Mouse (Mus musculus) forebrain, postnatal 0 days (tissue): ENCODE data around the gene Zbtb11. TPM values are rescaled to one million over a fixed set of nuclear protein-coding genes. Genes with fewer than 3 reads are reported as not detected.

ENCODE experiments used
- ATAC-seq: fragments of 200-750 bp; cut with Nextera tagmentation; 2 replicates; pipeline ENCODE4 v1.8.0; 2017; ENCODE audit warnings: mild to moderate bottlenecking, moderate library complexity
- DNase-seq: peaks from one replicate; pipeline ENCODE4 v3.0.0-alpha.2; 2015
- H3K27ac ChIP-seq: fragments of 300-500 bp; sonication (generic); 2 replicates; pipeline ENCODE4 v1.5.1; 2014; ENCODE audit warnings: low read depth, mild to moderate bottlenecking, antibody characterized with exemption, low read length, moderate library complexity, mixed read lengths
- H3K27me3 ChIP-seq: fragments of 300-500 bp; sonication (generic); 2 replicates; pipeline ENCODE4 v1.6.1; 2014; ENCODE audit warnings: mild to moderate bottlenecking, low read length, mixed read lengths; ENCODE audit not compliant: insufficient read depth
- H3K36me3 ChIP-seq: fragments of 300-500 bp; sonication (generic); 2 replicates; pipeline ENCODE4 v1.6.1; 2014; ENCODE audit warnings: mild to moderate bottlenecking, moderate library complexity; ENCODE audit not compliant: insufficient read depth
- H3K4me1 ChIP-seq: fragments of 300-500 bp; sonication (generic); 2 replicates; pipeline ENCODE4 v1.6.1; 2014; ENCODE audit warnings: antibody characterized with exemption; ENCODE audit not compliant: insufficient read depth
- H3K4me2 ChIP-seq: fragments of 300-500 bp; sonication (generic); 2 replicates; pipeline ENCODE4 v1.6.1; 2014; ENCODE audit warnings: low read depth, mild to moderate bottlenecking, moderate library complexity
- H3K4me3 ChIP-seq: fragments of 300-500 bp; sonication (generic); 2 replicates; pipeline ENCODE4 v1.5.1; 2014; ENCODE audit warnings: low read depth, low read length, mixed read lengths
- H3K9ac ChIP-seq: fragments of 300-500 bp; sonication (generic); 2 replicates; pipeline ENCODE4 v1.6.1; 2014; ENCODE audit warnings: mild to moderate bottlenecking
- H3K9me3 ChIP-seq: fragments of 300-500 bp; sonication (generic); 2 replicates; pipeline ENCODE4 v1.6.1; 2016; ENCODE audit warnings: low read length
- CTCF ChIP-seq: sonication (generic); IDR thresholded peaks from 2 replicates; pipeline ENCODE4 v1.5.1; 2016; ENCODE audit warnings: antibody characterized with exemption, control low read depth, low read depth
- WGBS: fragments of 180-500 bp; shearing (Covaris S2); extraction: QIAGEN DNeasy Blood & Tissue Kit; methylation state at CpG from one replicate; pipeline ENCODE4 v1.1.7; 2014; 5-methylcytosine and 5-hydroxymethylcytosine counted together
- polyA plus RNA-seq: library from polyadenylated mRNA; unstranded; fragments of >200 nt; fragmentation: Nextera tagmentation; extraction: Ambion mirVana; gene quantifications from 2 replicates; pipeline ENCODE4 v1.2.1, GENCODE M21; 2015
- total RNA-seq: library from RNA; depleted of rRNA; stranded (reverse); fragments of >200 nt; gene quantifications from 2 replicates; pipeline ENCODE4 v1.2.3, GENCODE M21; 2014

Zbtb11 gene
- total and polyA plus RNA-seq, 2 experiments from 2014 or later = 15.6 to 23.7 TPM

DNA sequence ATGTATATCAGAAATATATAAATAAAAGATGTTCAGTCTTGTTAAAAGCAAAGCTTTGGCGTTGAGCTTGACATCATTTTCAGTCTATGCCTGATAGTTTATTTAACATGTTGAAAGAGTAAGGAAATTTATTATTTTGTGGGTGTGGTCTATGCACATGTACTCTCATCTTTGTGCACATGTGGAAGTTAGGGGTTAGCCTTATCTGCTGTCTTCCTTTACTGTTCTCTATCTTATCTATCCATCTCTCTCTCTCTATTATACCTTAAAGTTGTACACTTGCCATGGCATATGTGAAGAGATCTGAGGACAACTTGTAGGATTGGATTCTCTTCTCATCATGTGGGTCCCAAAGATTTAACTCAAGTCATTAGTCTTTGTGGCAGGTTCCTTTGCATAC lies 35.2 kb downstream of the Zbtb11 start:
- ATAC-seq (no peak), DNase-seq (no peak)
- Histone ChIP-seq H3K4me3 (no peak overlapping the region), H3K4me1 (no peaks in the 10 kb centered on the region), H3K36me3 (peaks cover 25% of the 10 kb centered on the region), H3K9me3 (no peaks in the 10 kb centered on the region), H3K9ac (no peak overlapping the region), H3K27me3 (no peaks in the 10 kb centered on the region), H3K4me2 (no peak overlapping the region), H3K27ac (no peak overlapping the region)
- TF ChIP-seq CTCF = no peak
- WGBS = 97% methylated on average over 1 of the region's 1 CpGs

DNA sequence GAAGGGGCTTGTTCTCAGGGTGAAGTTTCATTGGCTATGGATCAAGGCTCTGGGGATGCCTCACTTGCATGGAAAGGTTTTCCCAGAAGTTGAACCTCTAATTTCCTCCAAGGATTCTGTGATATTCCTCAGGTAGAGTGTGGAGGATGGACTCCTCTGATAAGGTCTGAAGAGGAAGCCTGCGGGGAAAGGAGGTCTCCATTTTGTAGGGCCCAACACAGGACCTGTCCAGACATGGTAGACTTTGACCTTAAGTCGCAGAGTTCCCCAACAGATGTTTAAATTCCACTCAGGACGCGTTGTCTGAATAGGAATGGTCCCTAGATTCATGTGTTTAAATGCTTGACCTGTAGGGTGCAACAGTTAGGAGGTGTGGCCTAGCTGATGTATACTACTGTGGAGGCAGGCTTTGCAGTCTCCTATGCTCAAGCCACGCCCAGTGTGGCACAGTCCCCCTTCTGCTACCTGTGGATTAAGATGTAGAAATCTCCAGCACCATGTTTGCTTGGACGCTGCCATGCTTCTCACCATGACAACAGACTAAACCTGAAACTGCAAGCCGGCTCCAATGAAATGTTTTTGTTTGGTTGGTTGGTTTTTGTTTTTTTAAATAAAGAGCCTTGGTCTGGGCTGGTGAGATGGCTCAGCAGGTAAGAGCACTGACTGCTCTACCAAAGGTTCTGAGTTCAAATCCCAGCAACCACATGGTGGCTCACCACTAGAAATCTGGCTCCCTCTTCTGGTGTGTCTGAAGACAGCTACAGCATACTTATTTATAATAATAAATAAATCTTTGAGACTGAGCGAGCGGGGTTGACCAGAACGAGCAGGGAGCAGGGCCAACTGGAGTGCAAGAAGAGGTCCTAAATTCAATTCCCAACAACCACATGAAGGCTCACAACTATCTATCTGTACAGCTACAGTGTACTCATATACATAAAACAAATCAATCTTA lies 39.4 kb downstream of the Zbtb11 start:
- DNase-seq (no peak), ATAC-seq (peak; percentile 34; the same call in 1 of the 2 replicates)
- no peak overlapping the region for H3K9ac ChIP-seq
- H3K27me3 ChIP-seq = no peaks in the 10 kb centered on the region
- no peak overlapping the region for H3K4me3 ChIP-seq
- H3K9me3 ChIP-seq = no peaks in the 10 kb centered on the region
- peaks cover 21% of the 10 kb centered on the region for H3K36me3 ChIP-seq
- no peak for TF ChIP-seq CTCF
- H3K4me1 ChIP-seq = no peaks in the 10 kb centered on the region
- WGBS = 92% methylated on average over 10 of the region's 10 CpGs
- no peak overlapping the region for H3K4me2 ChIP-seq
- no peak overlapping the region for H3K27ac ChIP-seq

GRCm38 (mm10) chr16:56014076-56014475 lies 40.4 kb downstream of the Zbtb11 start:
- Histone ChIP-seq H3K4me1 (no peaks in the 10 kb centered on the region), H3K27me3 (no peaks in the 10 kb centered on the region), H3K27ac (no peak overlapping the region), H3K9ac (no peak overlapping the region), H3K36me3 (peaks cover 31% of the 10 kb centered on the region), H3K4me2 (no peak overlapping the region), H3K9me3 (no peaks in the 10 kb centered on the region), H3K4me3 (no peak overlapping the region)
- 90% methylated on average over 7 of the region's 7 CpGs for WGBS
- no peak for DNase-seq
- 0 out of 2 replicates have a peak, but pooled peaks have one; percentile 16 for ATAC-seq
- no peak for TF ChIP-seq CTCF

- ATAC-seq (no peak), DNase-seq (no peak)
- 97% methylated on average over 7 of the region's 7 CpGs for WGBS
- H3K27me3 ChIP-seq = no peaks in the 10 kb centered on the region
- TF ChIP-seq CTCF = no peak
- H3K4me2 ChIP-seq = no peak overlapping the region
- H3K9ac ChIP-seq = no peak overlapping the region
- no peaks in the 10 kb centered on the region for H3K4me1 ChIP-seq
- no peak overlapping the region for H3K4me3 ChIP-seq
- no peaks in the 10 kb centered on the region for H3K9me3 ChIP-seq
- peaks cover 42% of the 10 kb centered on the region for H3K36me3 ChIP-seq
- no peak overlapping the region for H3K27ac ChIP-seq
These were observed 46.0 kb downstream of the Zbtb11 start for GRCm38 (mm10) chr16:56019660-56020059.

DNA sequence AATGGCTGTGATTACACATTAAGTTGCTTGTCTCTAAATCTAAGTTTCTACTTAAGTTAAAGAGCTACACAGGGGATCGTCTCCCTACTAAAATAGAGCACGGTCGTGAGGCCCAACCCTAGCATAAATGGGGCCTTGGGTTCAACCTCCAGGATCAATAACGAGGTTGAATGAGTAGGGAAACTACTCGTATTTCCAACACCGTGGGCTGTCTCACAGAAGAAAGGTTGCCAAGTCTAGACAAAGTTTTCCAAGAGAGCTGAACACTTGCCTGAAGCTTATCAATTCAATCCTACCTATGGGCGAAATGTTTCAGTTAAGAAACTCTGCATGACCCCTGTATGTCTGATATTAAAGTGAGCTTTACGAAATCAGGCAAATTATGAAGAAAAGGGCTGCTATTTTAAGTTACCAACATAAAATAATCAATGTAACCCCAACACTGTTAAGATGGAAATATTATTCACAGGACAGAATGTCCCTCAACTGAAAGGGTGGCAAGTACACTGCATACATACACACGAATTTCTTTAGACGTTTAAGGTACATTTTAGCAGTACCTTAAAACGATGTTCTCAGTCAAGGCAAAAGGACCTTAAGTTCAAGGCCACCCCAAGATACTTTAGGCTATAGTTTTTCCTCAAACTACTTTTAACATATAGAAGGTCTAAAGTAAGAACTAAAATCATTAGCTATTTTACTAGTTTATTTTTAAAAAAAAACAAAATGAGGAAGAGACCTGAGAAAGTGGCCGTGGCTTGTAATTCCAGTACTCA lies 54.4 kb downstream of the Zbtb11 start:
- Histone ChIP-seq H3K4me2 (peak overlapping the region; percentile 62), H3K4me3 (peak overlapping the region; percentile 83), H3K4me1 (peaks cover 16% of the 10 kb centered on the region), H3K36me3 (peaks cover 12% of the 10 kb centered on the region; the same call in 1 of the 2 replicates), H3K27me3 (no peaks in the 10 kb centered on the region), H3K9ac (peak overlapping the region; percentile 75), H3K9me3 (no peaks in the 10 kb centered on the region), H3K27ac (no peak overlapping the region)
- WGBS = 34% methylated on average over 12 of the region's 12 CpGs
- TF ChIP-seq CTCF = no peak
- ATAC-seq (no peak), DNase-seq (no peak)

DNA sequence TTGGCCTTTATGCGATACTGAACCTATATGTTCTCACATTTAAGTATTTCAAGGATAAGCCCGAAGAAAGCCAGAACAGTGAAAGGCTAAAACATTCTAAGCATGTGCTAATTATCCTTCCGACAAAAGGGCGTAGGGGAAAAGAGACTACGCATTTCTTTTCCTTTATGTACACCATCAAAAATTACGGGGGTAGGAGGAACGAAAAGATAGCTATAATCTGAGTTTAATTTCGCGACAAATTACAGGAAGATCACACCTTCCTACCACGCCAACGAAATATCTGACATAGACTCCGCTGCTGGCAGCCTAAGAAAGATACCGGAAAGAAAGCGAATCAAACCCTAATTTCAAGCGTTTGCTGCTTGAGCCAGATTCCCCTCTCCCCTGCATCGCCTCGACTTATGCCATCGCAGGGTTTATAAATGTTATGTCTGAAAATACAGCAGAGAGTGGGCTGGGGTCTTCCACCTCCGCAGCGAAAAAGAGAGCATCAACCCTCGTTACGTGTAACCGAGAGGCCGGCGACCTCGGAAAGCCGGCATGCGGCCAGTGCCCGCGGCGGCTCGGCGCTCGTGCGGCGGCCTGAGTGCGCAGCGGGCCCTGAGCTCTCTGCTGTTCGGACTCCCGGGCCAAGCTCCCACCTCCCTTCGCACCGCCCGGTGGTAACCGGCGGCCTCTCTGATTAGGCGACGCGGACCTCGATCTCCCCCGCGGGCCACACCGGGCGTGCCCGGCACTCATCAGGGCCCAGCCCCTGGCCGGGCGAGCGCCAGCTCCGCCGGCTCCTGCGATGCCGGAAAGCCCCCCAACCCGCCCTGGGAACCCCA lies 55.3 kb downstream of the Zbtb11 start:
- Histone ChIP-seq H3K36me3 (peaks cover 16% of the 10 kb centered on the region), H3K9ac (peak overlapping the region; percentile 75), H3K9me3 (no peaks in the 10 kb centered on the region), H3K4me3 (peak overlapping the region; percentile 83), H3K27me3 (no peaks in the 10 kb centered on the region), H3K4me2 (peak overlapping the region; percentile 62), H3K27ac (peak overlapping the region; percentile 90), H3K4me1 (peaks cover 16% of the 10 kb centered on the region)
- WGBS = under 1% methylated on average over 62 of the region's 62 CpGs
- DNase-seq = peak; percentile 75
- ATAC-seq = peak; percentile 74
- TF ChIP-seq CTCF = no peak
